Mouse (Mus musculus) brain, embryonic 18.5 days (tissue): ENCODE data around the gene Adsl.

Experiments used
- DNase-seq: peaks from one replicate; pipeline ENCODE4 v3.0.0-alpha.2; 2012; ENCODE audit warnings: low read depth, low spot score

Adsl gene

DNA sequence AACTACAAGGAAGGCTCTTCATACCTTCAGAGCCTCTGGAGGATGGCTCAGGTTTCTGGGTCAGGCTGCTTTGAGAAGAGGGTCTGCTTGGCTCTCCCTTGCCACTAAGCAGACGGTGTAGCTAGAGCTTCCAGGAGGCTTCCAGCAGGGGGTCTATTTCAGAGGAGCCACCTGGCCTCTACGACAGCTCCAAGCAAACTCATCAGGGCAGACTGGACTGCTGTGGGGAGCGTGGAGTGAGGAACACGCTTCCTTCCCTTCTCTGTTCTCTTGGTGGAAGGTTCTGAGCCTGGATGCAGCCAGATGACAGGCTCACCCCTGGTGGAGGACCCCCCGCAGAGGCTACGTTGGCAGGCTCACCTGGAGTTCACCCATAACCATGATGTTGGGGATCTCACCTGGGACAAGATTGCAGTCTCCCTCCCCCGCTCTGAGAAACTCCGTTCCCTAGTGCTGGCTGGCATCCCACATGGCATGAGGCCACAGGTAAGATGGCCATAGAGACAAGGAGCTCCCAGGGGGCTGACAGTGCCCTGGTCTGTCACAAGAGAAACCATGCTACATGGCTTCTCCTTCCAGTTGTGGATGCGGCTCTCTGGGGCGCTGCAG is 57.9 kb downstream of the Adsl start:
- no peak for DNase-seq

DNA sequence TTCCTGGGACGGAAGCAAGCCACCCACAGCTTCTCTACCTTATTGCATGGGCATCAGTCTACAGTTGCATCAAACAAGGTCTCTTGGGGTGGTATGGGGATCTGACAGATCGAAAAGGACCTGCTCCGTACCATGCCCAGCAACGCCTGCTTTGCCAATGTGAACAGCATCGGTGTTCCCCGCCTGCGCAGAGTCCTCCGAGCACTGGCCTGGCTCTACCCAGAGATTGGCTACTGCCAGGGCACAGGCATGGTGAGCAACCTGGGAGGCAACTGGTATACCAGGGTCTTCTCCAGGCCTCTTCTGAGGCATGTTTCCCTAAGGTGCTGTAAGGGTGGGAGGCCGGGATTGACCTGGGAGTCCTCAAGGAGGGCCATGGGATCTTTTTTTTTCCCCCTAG is 59.0 kb downstream of the Adsl start:
- DNase-seq: no peak

DNA sequence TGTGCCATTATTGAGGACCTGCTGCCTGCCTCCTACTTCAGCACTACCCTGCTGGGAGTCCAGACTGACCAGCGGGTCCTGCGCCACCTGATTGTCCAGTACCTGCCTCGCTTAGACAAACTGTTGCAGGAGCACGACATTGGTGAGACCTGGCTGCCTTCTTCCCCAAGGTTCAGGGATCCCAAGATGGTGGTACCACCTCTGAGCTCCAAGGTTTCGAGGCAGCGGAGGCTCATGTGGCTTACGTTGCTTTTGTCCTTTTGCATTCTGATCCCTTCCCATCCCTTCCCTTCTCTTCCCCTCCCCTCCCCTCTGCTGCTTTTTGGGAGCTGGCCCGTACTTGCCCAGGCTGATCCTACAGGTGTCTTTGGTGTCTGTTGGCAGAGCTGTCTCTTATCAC is 59.6 kb downstream of the Adsl start:
- no peak for DNase-seq

DNA sequence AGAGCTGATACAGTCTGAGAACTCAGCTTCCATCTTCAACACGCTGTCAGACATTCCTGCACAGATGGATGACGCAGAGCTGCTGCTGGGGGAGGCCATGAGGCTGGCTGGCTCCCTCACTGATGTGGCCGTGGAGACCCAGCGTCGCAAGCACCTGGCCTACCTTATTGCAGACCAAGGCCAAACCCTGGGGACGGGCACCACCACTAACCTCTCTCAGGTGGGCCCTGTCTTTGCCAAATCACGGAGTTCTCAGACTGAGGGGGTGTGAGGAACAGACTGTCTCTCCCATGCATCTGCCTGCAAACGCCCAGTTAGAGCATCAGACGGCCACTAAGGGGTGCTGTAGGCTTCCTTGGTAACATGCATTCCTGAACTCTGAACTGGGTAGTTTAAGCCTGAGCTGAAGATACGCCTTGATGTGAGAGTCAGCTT is 60.4 kb downstream of the Adsl start:
- no peak for DNase-seq

DNA sequence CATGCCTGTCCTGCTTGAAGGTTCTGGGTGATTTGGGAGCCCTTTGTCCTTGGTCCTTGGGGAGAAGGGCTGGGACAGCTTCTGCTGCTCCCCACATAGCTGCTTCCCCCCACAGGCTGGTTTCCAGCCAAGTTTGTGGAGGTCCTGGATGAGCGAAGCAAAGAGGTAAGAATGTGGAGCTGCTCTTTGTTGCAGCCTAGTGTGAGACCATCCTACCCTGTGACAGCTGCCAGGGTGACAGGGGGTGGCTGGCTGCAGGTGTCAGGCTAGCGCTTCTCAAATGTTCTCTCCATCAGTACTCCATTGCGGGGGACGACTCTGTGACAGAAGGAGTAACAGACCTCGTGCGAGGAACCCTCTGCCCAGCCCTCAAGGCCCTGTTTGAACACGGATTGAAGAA is 61.8 kb downstream of the Adsl start:
- no peak for DNase-seq

DNA sequence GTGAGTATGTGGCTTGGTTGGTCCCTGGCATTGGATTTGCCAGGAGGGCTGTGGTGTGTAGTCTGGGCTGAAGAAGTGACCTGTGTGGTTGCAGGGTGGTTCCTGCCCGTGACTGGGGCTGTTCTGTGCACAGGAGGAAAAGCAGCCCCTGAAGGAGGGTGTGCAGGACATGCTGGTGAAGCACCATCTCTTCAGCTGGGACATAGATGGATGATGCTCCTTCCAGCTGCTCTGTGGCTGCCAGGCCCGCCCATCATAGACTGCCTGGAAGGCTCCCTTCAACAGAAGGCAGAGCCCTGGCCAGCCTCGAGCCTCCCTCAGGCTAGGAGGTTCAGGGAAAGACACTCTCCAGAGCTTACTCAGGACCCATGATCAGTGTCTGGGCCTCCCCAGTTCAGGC is 63.2 kb downstream of the Adsl start:
- DNase-seq: no peak

DNA sequence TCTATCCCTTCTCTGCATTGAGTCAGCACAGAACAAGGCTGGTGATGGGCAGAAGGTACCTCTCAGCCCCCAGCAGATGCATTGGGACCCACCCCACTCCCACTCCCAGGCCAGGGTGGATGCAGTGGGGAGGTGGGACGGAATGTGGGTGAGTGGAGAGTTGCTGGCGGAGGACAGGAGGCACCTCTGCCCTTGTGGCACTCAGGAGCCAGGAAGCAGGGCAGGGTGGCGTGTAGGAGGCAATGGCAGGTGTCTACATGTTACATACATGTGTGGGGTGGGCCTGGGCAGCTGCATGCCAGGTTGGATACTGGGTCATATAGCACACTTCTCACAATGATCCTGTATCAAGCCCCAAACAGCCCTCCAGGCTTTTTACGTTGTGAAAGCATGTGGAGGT is 64.1 kb downstream of the Adsl start:
- no peak for DNase-seq

DNA sequence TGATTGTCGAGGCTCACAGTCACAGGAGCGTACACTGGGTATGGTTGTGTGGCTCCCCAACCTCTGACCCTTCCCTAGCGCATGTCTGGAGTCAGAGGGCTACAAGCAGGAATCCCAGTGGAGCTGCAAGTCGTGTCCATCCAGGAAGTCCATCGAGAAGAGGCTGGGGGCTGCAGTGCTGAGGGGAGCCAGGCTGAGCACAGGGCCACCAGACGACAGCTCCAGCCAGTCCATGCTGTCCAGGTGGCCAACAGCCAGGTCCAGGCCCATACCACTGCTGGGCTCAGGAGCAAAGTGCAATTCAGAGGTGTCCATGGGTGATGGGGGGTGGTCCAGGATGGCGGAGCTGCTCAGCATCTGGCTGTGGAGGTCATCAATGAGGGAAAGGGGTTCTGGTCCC is 64.9 kb downstream of the Adsl start:
- DNase-seq: no peak

DNA sequence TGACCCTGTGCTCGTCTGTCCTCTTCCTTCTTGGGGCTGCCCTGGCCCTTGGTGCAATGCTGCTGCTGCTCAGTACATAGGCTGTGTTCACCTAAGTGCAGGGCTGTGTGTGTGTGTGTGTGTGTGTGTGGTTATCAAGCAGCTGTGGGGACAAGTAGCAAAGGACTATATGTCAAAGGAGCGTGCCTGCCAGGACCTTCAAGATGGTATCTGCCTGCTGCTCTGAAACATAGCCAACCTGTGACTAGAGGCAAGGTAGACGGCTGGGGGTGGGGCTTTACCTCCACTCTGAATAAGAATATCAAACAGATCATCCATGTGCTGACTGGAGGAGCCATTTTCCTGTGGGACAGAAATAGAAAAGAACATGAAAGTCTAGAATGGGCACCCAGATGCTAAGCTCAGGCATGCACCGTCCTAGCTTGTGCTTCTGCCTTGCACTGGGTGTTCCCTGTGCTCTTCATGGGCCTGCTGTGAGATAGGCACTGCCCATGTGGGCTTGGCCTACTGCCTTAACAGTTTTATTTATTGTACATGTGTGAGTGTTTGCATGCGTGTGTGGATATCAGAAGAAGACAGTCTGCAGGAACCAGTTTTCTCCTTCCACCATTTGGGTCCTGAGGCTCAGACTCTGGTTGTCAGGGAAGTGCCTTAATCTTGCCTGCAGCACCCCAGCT is 66.9 kb downstream of the Adsl start:
- no peak for DNase-seq

DNA sequence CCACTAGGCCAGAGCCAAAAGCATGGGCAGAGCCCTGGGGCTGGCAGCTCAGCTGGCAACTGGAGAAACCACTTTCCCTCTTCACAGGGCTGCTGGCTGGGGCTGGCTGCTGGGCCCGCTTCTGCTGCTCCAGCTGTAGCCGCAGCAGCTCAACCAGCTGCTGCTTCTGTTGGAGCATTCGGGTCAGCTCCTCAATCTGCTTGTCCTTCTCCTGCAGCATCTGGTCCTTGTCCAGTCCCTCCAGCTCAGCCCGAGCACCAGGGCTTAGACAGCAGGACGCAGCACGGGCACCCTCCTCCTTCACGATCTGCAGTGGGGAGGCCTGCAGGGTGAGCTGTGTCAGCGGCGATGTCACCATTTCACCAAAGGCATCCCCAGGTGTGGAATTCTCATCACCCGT is 68.2 kb downstream of the Adsl start:
- no peak for DNase-seq

DNA sequence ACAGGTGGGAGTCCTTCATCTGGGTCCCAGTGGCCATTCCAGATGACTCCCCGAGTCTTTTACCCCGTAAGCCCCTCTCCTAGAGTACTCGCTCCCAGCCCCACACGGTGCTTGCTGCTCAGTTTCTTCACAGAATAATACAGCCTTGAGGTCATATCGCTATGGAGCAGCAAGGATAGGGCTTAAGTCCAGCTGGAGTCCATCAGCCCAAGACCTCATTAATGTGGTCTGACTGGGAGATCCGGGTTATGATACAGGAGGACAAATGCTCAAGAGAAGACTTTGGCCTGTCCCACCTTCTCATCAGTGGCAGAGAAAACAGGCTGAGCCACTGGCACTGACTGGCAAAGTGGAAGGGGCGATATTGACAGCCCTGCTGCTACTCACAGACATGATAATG is 69.0 kb downstream of the Adsl start:
- DNase-seq: no peak
